Mouse (Mus musculus): ENCODE data around the gene Mcrip2. TPM values are rescaled to one million over a fixed set of nuclear protein-coding genes. Genes with fewer than 3 reads are reported as not detected.
A peak's percentile ranks its signal among the peaks of the same experiment; 100 is the strongest.

The Mcrip2 gene
- polyA plus RNA-seq, 1 experiment = 28.2 TPM

- Histone ChIP-seq H3K27ac (ENCODE audit: control insufficient read depth, insufficient read depth, low read depth, low read length) (no peak overlapping the region), H3K4me1 (ENCODE audit: control insufficient read depth, insufficient read depth, low read length) (peaks cover 40% of the 10 kb centered on the region), H3K27me3 (ENCODE audit: control insufficient read depth, insufficient read depth, low read length) (no peaks in the 10 kb centered on the region), H3K36me3 (ENCODE audit: control insufficient read depth, insufficient read depth, low read length) (no peaks in the 10 kb centered on the region), H3K4me3 (ENCODE audit: control insufficient read depth, low read depth, low read length) (no peak overlapping the region)
- TF ChIP-seq CTCF (IDR thresholded peaks at IDR 0.05; ENCODE audit: control insufficient read depth, insufficient read depth, insufficient replicate concordance, low read depth, low read length) (no peak), POLR2A (IDR thresholded peaks at IDR 0.05; ENCODE audit: control insufficient read depth, low read depth, low read length) (no peak)
These were observed 33.9 kb downstream of the Mcrip2 start for GRCm38 (mm10) chr17:25834595-25835222.

- no peaks in the 10 kb centered on the region for H3K36me3 ChIP-seq (ENCODE audit: control insufficient read depth, insufficient read depth, low read length)
- H3K4me3 ChIP-seq (ENCODE audit: control insufficient read depth, low read depth, low read length) = peak overlapping the region; percentile 92
- H3K27me3 ChIP-seq (ENCODE audit: control insufficient read depth, insufficient read depth, low read length) = no peaks in the 10 kb centered on the region
- TF ChIP-seq CTCF (IDR thresholded peaks at IDR 0.05; ENCODE audit: control insufficient read depth, insufficient read depth, insufficient replicate concordance, low read depth, low read length) = no peak
- no peak for TF ChIP-seq POLR2A (IDR thresholded peaks at IDR 0.05; ENCODE audit: control insufficient read depth, low read depth, low read length)
- H3K27ac ChIP-seq (ENCODE audit: control insufficient read depth, insufficient read depth, low read depth, low read length) = peak overlapping the region; percentile 95
- H3K4me1 ChIP-seq (ENCODE audit: control insufficient read depth, insufficient read depth, low read length) = peaks cover 45% of the 10 kb centered on the region
These were observed 34.5 kb downstream of the Mcrip2 start for GRCm38 (mm10) chr17:25833961-25834594.

- H3K36me3 ChIP-seq (ENCODE audit: control insufficient read depth, insufficient read depth, low read length) = no peaks in the 10 kb centered on the region
- peak within 1 kb of the TSS; percentile 92 for H3K4me3 ChIP-seq (ENCODE audit: control insufficient read depth, low read depth, low read length)
These were observed 35.3 kb downstream of the Mcrip2 start, which contains the start of gene Stub1 for GRCm38 (mm10) chr17:25833291-25833663. Gene Stub1, minus strand, starts transcription at chr17:25833404.

GRCm38 (mm10) chr17:25832436-25833290 is 35.9 kb downstream of the Mcrip2 start:
- no peaks in the 10 kb centered on the region for H3K27me3 ChIP-seq (ENCODE audit: control insufficient read depth, insufficient read depth, low read length)
- no peaks in the 10 kb centered on the region for H3K36me3 ChIP-seq (ENCODE audit: control insufficient read depth, insufficient read depth, low read length)
- H3K4me1 ChIP-seq (ENCODE audit: control insufficient read depth, insufficient read depth, low read length) = peaks cover 51% of the 10 kb centered on the region
- H3K4me3 ChIP-seq (ENCODE audit: control insufficient read depth, low read depth, low read length) = peak overlapping the region; percentile 92
- peak overlapping the region; percentile 95 for H3K27ac ChIP-seq (ENCODE audit: control insufficient read depth, insufficient read depth, low read depth, low read length)
- TF ChIP-seq POLR2A (IDR thresholded peaks at IDR 0.05; ENCODE audit: control insufficient read depth, low read depth, low read length) (peak; percentile 87), CTCF (IDR thresholded peaks at IDR 0.05; ENCODE audit: control insufficient read depth, insufficient read depth, insufficient replicate concordance, low read depth, low read length) (no peak)

More at GRCm38 (mm10) chr17:25833291-25833663, 35.3 kb downstream of the Mcrip2 start, which contains the start of gene Stub1:
- peaks cover 49% of the 10 kb centered on the region for H3K4me1 ChIP-seq (ENCODE audit: control insufficient read depth, insufficient read depth, low read length)
- H3K27me3 ChIP-seq (ENCODE audit: control insufficient read depth, insufficient read depth, low read length) = no peaks in the 10 kb centered on the region
- peak; percentile 12; the same call in 1 of the 2 replicates for TF ChIP-seq POLR2A (IDR thresholded peaks at IDR 0.05; ENCODE audit: control insufficient read depth, low read depth, low read length)
- no peak for TF ChIP-seq CTCF (IDR thresholded peaks at IDR 0.05; ENCODE audit: control insufficient read depth, insufficient read depth, insufficient replicate concordance, low read depth, low read length)
- peak within 1 kb of the TSS; percentile 95 for H3K27ac ChIP-seq (ENCODE audit: control insufficient read depth, insufficient read depth, low read depth, low read length)

GRCm38 (mm10) chr17:25831451-25832281 is 36.9 kb downstream of the Mcrip2 start:
- peaks cover 45% of the 10 kb centered on the region for H3K4me1 ChIP-seq (ENCODE audit: control insufficient read depth, insufficient read depth, low read length)
- no peak overlapping the region; the same call in 1 of the 2 replicates for H3K27ac ChIP-seq (ENCODE audit: control insufficient read depth, insufficient read depth, low read depth, low read length)
- TF ChIP-seq POLR2A (IDR thresholded peaks at IDR 0.05; ENCODE audit: control insufficient read depth, low read depth, low read length) (no peak), CTCF (IDR thresholded peaks at IDR 0.05; ENCODE audit: control insufficient read depth, insufficient read depth, insufficient replicate concordance, low read depth, low read length) (no peak)
- no peaks in the 10 kb centered on the region for H3K36me3 ChIP-seq (ENCODE audit: control insufficient read depth, insufficient read depth, low read length)
- H3K27me3 ChIP-seq (ENCODE audit: control insufficient read depth, insufficient read depth, low read length) = no peaks in the 10 kb centered on the region
- H3K4me3 ChIP-seq (ENCODE audit: control insufficient read depth, low read depth, low read length) = peak overlapping the region; percentile 92

- no peaks in the 10 kb centered on the region; the same call in 1 of the 2 replicates for H3K36me3 ChIP-seq (ENCODE audit: control insufficient read depth, insufficient read depth, low read length)
- TF ChIP-seq CTCF (IDR thresholded peaks at IDR 0.05; ENCODE audit: control insufficient read depth, insufficient read depth, insufficient replicate concordance, low read depth, low read length) = no peak
- TF ChIP-seq POLR2A (IDR thresholded peaks at IDR 0.05; ENCODE audit: control insufficient read depth, low read depth, low read length) = no peak
- no peaks in the 10 kb centered on the region for H3K27me3 ChIP-seq (ENCODE audit: control insufficient read depth, insufficient read depth, low read length)
- no peak overlapping the region for H3K27ac ChIP-seq (ENCODE audit: control insufficient read depth, insufficient read depth, low read depth, low read length)
- no peak overlapping the region for H3K4me3 ChIP-seq (ENCODE audit: control insufficient read depth, low read depth, low read length)
- peaks cover 39% of the 10 kb centered on the region for H3K4me1 ChIP-seq (ENCODE audit: control insufficient read depth, insufficient read depth, low read length)
These were observed 37.6 kb downstream of the Mcrip2 start for GRCm38 (mm10) chr17:25830806-25831431.
